Mouse (Mus musculus) embryonic facial prominence, embryonic 11.5 days (tissue): ENCODE results near the gene Olfr533. TPM values are rescaled to one million over a fixed set of nuclear protein-coding genes. Genes with fewer than 3 reads are reported as not detected.
"Not testable (repeated sequence)": the region's sequence is repeated elsewhere in the genome, so short reads cannot be mapped to it uniquely, and the experiment has no call there.

Source experiments
- ATAC-seq: fragments of 200-750 bp; cut with Nextera tagmentation; replicated peaks from 2 replicates; pipeline ENCODE4 v1.8.0; 2017; ENCODE audit warnings: low read depth; ENCODE audit not compliant: insufficient number of reproducible peaks, low FRiP score, low TSS enrichment
- DNase-seq: peaks from one replicate; pipeline ENCODE4 v3.0.0-alpha.2; 2015; ENCODE audit warnings: low spot score
- H3K27ac ChIP-seq: fragments of 300-500 bp; sonication (generic); replicated peaks from 2 replicates; pipeline ENCODE4 v1.5.1; 2014; ENCODE audit warnings: mild to moderate bottlenecking, low read depth, low read length, control low read depth
- H3K27me3 ChIP-seq: fragments of 300-500 bp; sonication (generic); 2 replicates; pipeline ENCODE4 v1.6.1; 2014; ENCODE audit warnings: mild to moderate bottlenecking, low read length, moderate library complexity, mixed read lengths; ENCODE audit not compliant: control insufficient read depth, insufficient read depth
- H3K36me3 ChIP-seq: fragments of 300-500 bp; sonication (generic); replicated peaks from 2 replicates; pipeline ENCODE4 v1.6.1; 2014; ENCODE audit warnings: low read depth, mild to moderate bottlenecking, low read length, moderate library complexity, mixed read lengths; ENCODE audit not compliant: control insufficient read depth, insufficient read depth
- H3K4me1 ChIP-seq: fragments of 300-500 bp; sonication (generic); 2 replicates; pipeline ENCODE4 v1.6.1; 2014; ENCODE audit warnings: low read length, mixed read lengths; ENCODE audit not compliant: control insufficient read depth, insufficient read depth
- H3K4me2 ChIP-seq: fragments of 300-500 bp; sonication (generic); 2 replicates; pipeline ENCODE4 v1.6.1; 2014; ENCODE audit warnings: low read depth, mild to moderate bottlenecking, control low read depth, low read length, moderate library complexity
- H3K4me3 ChIP-seq: fragments of 300-500 bp; sonication (generic); 2 replicates; pipeline ENCODE4 v1.5.1; 2014; ENCODE audit warnings: low read depth, low read length, control low read depth
- H3K9ac ChIP-seq: fragments of 300-500 bp; sonication (generic); replicated peaks from 2 replicates; pipeline ENCODE4 v1.6.1; 2014; ENCODE audit warnings: mild to moderate bottlenecking, control low read depth, low read length
- H3K9me3 ChIP-seq: fragments of 300-500 bp; sonication (generic); replicated peaks from 2 replicates; pipeline ENCODE4 v1.6.1; 2016; ENCODE audit warnings: mild to moderate bottlenecking, low read length, inconsistent platforms, mixed read lengths; ENCODE audit not compliant: control insufficient read depth
- WGBS: fragments of 180-500 bp; shearing (Covaris S2); extraction: QIAGEN DNeasy Blood & Tissue Kit; methylation state at CpG from one replicate; pipeline ENCODE4 v1.1.7; 2014; 5-methylcytosine and 5-hydroxymethylcytosine counted together
- polyA plus RNA-seq: library from polyadenylated mRNA; unstranded; fragments of >200 nt; fragmentation: Nextera tagmentation; extraction: Ambion mirVana; gene quantifications from 2 replicates; pipeline ENCODE4 v1.2.1, GENCODE M21; 2014

Gene Olfr533
- polyA plus RNA-seq = not detected in 2 replicates

DNA sequence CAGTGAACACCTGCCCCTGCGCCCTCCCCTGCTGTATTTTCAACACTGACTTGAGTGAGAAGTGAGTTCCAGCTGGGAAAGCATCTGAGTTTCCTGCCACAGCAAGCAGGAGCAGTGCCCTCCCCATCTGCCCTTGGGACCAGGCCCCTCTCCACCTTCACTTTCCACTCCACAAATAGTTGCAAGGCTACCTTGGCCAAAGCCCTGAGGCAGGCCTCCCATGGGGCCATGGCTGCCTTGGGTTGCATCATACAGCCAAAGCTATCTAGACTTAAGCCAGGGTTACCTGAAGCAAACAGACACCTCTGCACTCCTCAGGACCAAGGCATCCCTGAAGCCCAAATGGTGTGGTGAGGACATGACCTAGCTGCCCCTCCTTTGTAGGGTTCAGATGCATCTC is at the start of gene Olfr533:
Gene Olfr533, plus strand, starts transcription at position 301 of the 400 bp plus-strand sequence.
- not testable (repeated sequence) for ATAC-seq, H3K4me2 ChIP-seq, H3K9me3 ChIP-seq, H3K9ac ChIP-seq, DNase-seq, H3K4me3 ChIP-seq, H3K4me1 ChIP-seq, H3K36me3 ChIP-seq, H3K27ac ChIP-seq, H3K27me3 ChIP-seq
- WGBS = 100% methylated on average over 1 of the region's 1 CpGs

DNA sequence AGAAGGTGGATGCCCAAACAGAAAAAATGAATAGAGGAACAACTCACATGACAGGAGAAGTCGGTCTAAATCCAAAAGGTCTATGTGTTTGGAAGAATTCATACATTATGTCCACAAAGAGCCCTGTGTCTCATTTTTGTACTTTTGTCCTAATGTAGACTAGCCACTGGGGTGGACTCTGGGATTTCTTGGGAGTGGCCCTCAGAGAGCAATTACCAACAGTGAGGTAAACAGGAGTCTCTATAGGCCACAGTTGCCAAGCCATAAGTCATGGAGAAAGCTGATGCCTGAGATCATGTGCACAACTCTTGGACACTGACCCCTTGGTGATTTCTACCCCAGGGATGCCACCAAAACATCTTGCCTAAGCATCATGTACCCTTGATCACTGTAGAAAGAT is 41.6 kb upstream of the Olfr533 start, which contains the start of gene Olfr532:
Gene Olfr532, minus strand, starts transcription at position 101 of the 400 bp plus-strand sequence.
- H3K36me3 ChIP-seq = no peaks in the 10 kb centered on the region
- 83% methylated on average over 1 of the region's 1 CpGs for WGBS
- no peaks in the 10 kb centered on the region for H3K9me3 ChIP-seq
- H3K4me3 ChIP-seq = no peak within 1 kb of the TSS
- H3K4me2 ChIP-seq = no peak within 1 kb of the TSS
- H3K27ac ChIP-seq = no peak within 1 kb of the TSS
- ATAC-seq (no peak), DNase-seq (no peak)
- H3K4me1 ChIP-seq = no peaks in the 10 kb centered on the region
- no peaks in the 10 kb centered on the region for H3K27me3 ChIP-seq
- no peak within 1 kb of the TSS for H3K9ac ChIP-seq

DNA sequence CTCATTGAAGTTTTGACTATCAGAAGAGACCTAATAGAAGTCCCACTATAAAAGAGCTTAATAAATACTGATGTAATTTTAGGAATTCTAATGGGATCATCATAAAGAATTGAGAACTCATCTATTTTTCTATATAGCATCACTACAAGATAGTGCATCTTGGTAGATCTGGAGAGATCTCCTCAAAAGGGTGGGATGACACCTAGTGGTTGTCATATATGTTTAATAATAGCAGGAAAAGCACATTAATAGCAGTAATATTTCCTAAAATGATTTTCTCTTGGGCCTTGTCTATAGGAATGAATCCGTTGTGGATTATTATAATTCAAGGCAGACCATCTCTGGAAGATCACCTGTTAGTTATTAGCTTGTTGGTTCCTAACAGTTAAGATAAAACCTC is 20.0 kb upstream of the Olfr533 start:
- ATAC-seq = no peak
- no peaks in the 10 kb centered on the region for H3K9me3 ChIP-seq
- no peaks in the 10 kb centered on the region for H3K36me3 ChIP-seq
- no peak for DNase-seq
- no peak overlapping the region for H3K9ac ChIP-seq
- no peak overlapping the region for H3K4me2 ChIP-seq
- H3K4me3 ChIP-seq = no peak overlapping the region
- WGBS = 70% methylated on average over 1 of the region's 1 CpGs
- H3K27me3 ChIP-seq = no peaks in the 10 kb centered on the region
- H3K27ac ChIP-seq = no peak overlapping the region
- no peaks in the 10 kb centered on the region for H3K4me1 ChIP-seq

DNA sequence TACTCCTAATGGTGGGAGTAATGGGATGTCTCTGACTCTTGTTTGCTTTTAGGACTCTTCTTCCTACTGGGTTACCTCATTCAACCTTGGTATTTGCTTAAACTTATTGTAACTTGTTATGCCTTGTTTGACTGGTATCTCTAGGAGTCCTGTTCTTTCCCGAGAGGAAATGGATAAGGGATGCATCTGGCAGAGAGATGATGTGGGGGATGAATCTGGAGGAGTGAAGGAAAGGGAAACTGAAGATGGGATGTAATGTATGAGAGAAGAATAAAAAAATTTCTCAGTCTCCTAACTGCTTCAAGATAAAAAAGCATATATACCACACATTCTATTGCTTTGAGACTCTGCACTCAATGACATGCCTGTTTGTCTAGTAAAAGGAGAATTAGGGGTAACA is 14.7 kb downstream of the Olfr533 start:
- Histone ChIP-seq H3K4me3 (no peak overlapping the region), H3K36me3 (no peaks in the 10 kb centered on the region), H3K27me3 (no peaks in the 10 kb centered on the region), H3K4me1 (no peaks in the 10 kb centered on the region), H3K4me2 (no peak overlapping the region), H3K9me3 (no peaks in the 10 kb centered on the region), H3K9ac (no peak overlapping the region), H3K27ac (no peak overlapping the region)
- ATAC-seq (no peak), DNase-seq (no peak)
- WGBS = 69% methylated on average over 1 of the region's 1 CpGs

DNA sequence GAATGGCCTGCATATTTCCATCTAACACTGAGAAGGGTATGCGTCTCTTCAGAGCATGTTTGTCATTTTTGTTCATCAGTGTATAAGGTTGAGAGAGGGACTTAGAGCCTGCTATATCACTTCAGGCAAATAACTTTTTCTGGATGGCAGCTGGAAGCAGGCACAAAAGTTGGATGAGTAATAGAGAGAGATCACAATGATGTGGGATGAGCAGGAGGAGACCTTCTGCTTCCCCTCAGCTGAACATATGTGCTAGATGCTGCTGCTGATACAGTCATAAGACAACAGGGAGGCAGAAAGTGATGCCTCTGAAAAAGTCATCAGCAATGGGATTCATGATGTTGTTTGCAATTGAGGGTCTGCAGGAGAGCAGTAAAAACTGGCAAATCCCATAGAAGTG is 15.6 kb downstream of the Olfr533 start:
- no peaks in the 10 kb centered on the region for H3K36me3 ChIP-seq
- H3K4me2 ChIP-seq = no peak overlapping the region
- H3K27me3 ChIP-seq = no peaks in the 10 kb centered on the region
- H3K4me3 ChIP-seq = no peak overlapping the region
- no peak overlapping the region for H3K9ac ChIP-seq
- DNase-seq = no peak
- 78% methylated on average over 1 of the region's 1 CpGs for WGBS
- no peak overlapping the region for H3K27ac ChIP-seq
- ATAC-seq = no peak
- H3K9me3 ChIP-seq = no peaks in the 10 kb centered on the region
- H3K4me1 ChIP-seq = no peaks in the 10 kb centered on the region

DNA sequence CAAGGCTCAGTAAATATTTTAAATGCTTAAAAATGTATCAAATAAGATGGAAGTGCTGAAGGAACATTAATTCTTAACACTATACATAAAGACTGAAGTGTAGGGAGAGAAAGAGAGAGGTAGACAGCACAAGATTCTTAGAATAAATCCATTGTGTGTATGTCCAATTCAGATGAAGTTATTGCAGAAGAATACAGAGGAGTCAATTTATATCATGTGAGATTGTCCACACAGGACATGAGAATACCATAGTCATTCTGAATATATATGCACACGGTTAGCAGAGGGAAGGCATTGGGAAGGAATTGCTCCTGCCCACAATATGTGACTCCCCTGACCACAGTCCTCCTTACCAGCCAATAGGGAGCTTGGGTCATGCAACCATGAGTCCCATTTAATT is 20.7 kb downstream of the Olfr533 start, which contains the start of gene Olfr535:
Gene Olfr535, plus strand, starts transcription at position 301 of the 400 bp plus-strand sequence.
- no peak for ATAC-seq
- WGBS = 83% methylated on average over 1 of the region's 1 CpGs
- H3K4me1 ChIP-seq = no peaks in the 10 kb centered on the region

DNA sequence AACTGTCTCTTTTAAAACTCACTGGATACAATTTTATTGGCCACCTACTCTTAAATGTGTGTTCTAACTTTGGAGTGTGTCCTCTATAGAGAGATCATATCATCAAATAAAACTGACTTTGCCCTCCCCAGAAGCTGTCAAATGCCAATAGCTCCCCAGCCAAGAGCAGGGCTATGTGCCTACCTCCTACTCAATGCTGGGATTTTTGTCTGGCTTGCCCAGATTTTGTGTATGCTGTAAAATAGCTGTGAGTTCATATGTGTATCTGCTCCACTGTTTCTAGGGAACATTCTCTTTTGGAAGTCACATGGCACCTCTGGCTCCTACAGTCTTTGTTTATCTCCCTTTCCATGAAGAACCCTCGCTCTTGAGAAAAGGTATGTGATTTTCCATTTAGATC is 25.8 kb downstream of the Olfr533 start:
- Histone ChIP-seq H3K27me3 (no peaks in the 10 kb centered on the region), H3K4me3 (no peak overlapping the region), H3K9ac (no peak overlapping the region), H3K27ac (no peak overlapping the region), H3K4me2 (no peak overlapping the region), H3K36me3 (no peaks in the 10 kb centered on the region), H3K4me1 (no peaks in the 10 kb centered on the region), H3K9me3 (no peaks in the 10 kb centered on the region)
- 81% methylated on average over 1 of the region's 1 CpGs for WGBS
- DNase-seq (no peak), ATAC-seq (no peak)

More for the DNA sequence above, 20.7 kb downstream of the Olfr533 start, which contains the start of gene Olfr535:
- H3K36me3 ChIP-seq = no peaks in the 10 kb centered on the region
- no peak within 1 kb of the TSS for H3K4me2 ChIP-seq
- no peaks in the 10 kb centered on the region for H3K9me3 ChIP-seq
- H3K27ac ChIP-seq = no peak within 1 kb of the TSS
- no peak within 1 kb of the TSS for H3K4me3 ChIP-seq
- H3K27me3 ChIP-seq = no peaks in the 10 kb centered on the region
- H3K9ac ChIP-seq = no peak within 1 kb of the TSS
- DNase-seq = no peak

DNA sequence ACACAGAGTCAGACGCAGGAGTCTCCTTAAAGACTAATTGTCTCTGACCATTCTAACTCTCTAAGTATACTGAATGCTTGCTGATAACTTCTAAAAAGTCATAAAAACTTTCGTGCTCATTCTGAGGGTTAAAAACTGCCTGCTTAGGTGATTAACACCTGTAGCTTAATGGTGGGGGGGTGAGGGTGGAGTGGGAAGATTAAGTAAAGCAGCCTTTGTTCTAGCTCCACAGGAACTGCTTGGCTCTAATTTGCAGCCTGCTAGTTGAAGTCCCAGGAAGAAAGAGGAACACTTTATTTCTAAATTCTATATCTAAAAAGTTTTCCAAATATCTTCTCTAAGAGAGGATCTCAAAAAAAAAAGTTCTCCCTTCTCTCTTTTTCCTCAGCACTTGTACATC is 31.1 kb downstream of the Olfr533 start:
- Histone ChIP-seq H3K9ac (no peak overlapping the region), H3K4me1 (no peaks in the 10 kb centered on the region), H3K36me3 (no peaks in the 10 kb centered on the region), H3K27me3 (no peaks in the 10 kb centered on the region), H3K4me2 (no peak overlapping the region), H3K27ac (no peak overlapping the region), H3K9me3 (no peaks in the 10 kb centered on the region), H3K4me3 (no peak overlapping the region)
- DNase-seq (no peak), ATAC-seq (no peak)
- 38% methylated on average over 2 of the region's 2 CpGs for WGBS
